9 mouse cellular contexts compared by ENCODE assay signal in the genomic region with DNA sequence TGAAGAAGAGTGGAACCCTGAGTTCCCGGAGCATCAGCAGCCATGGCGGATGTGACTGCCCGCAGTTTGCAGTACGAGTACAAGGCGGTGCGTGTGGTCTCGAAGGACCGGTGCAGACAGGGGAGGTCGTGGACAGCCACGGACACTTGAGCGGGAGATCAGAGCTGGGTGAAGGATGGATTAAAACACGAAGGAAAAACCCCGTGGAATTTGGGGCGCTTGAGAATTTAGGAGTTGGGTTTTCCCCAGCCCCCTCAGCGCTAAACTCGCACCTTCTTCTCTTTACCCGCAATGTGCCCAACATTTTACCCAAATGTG. TPM values are rescaled to one million over a fixed set of nuclear protein-coding genes. Genes with fewer than 3 reads are reported as not detected.
DNase-seq lines count a peak whose midpoint lies in the region; ATAC-seq and TF ChIP-seq lines count a peak whose summit lies in the region.
"Had no signal": no experiment of that assay in that cellular context is flagged by ENCODE, and none has a peak within 500 bp of the region (broad histone marks: within the 10 kb centered on the region; RNA-seq: fewer than 3 reads in every experiment).

No protein-coding gene starts in this region.

- H3K27ac ChIP-seq in kidney, adult 2 months (ENCODE audit: insufficient read depth, low read depth, low read length), result peak overlapping the region; percentile 82
- 0 out of 2 replicates have a peak overlapping the region, but pooled peaks have one; percentile 22 for H3K27ac ChIP-seq in bone marrow macrophage, adult 2 months (ENCODE audit: insufficient read depth, low read depth, low read length)
- peak overlapping the region; percentile 13; the same call in 1 of the 2 replicates for H3K27ac ChIP-seq in hindbrain, embryonic 12.5 days
- H3K27ac ChIP-seq in midbrain, embryonic 12.5 days (replicated peaks), result peak overlapping the region; percentile 58; the same call in 1 of the 2 replicates

- no peaks in the 10 kb centered on the region for H3K9me3 ChIP-seq in hindbrain, embryonic 12.5 days (replicated peaks)
- H3K9me3 ChIP-seq in midbrain, embryonic 12.5 days, result no peaks in the 10 kb centered on the region

- H3K4me1 ChIP-seq in kidney, adult 2 months (ENCODE audit: control insufficient read depth, insufficient read depth, low read length), result peaks cover 6% of the 10 kb centered on the region; the same call in 1 of the 2 replicates
- peaks cover 6% of the 10 kb centered on the region for H3K4me1 ChIP-seq in bone marrow macrophage, adult 2 months (ENCODE audit: control insufficient read depth, insufficient read depth, low read length)
- H3K4me1 ChIP-seq in hindbrain, embryonic 12.5 days, result peaks cover 13% of the 10 kb centered on the region
- H3K4me1 ChIP-seq in midbrain, embryonic 12.5 days, result peaks cover 15% of the 10 kb centered on the region

- no peaks in the 10 kb centered on the region for H3K27me3 ChIP-seq in kidney, adult 2 months (replicated peaks; ENCODE audit: control insufficient read depth, insufficient read depth, low read length)
- H3K27me3 ChIP-seq in hindbrain, embryonic 12.5 days, result no peaks in the 10 kb centered on the region
- H3K27me3 ChIP-seq in midbrain, embryonic 12.5 days, result no peaks in the 10 kb centered on the region
- H3K27me3 ChIP-seq: Patski had no signal

- no peak for DNase-seq in kidney, adult 2 months
- no peak for DNase-seq in kidney, adult 11 months
- no peak for DNase-seq in ovary, adult 18-20 months (ENCODE audit: low spot score)
- DNase-seq in urinary bladder, postnatal 14 days (ENCODE audit: low spot score), result no peak
- no peak for DNase-seq in spleen, postnatal 36 days (ENCODE audit: low spot score in 2 of 2)

- H3K4me3 ChIP-seq in kidney, adult 2 months (ENCODE audit: insufficient read depth, low read depth, low read length), result peak overlapping the region; percentile 94
- peak overlapping the region; percentile 69 for H3K4me3 ChIP-seq in bone marrow macrophage, adult 2 months (ENCODE audit: insufficient read depth, low read length)
- H3K4me3 ChIP-seq in hindbrain, embryonic 12.5 days, result peak overlapping the region; percentile 56
- H3K4me3 ChIP-seq in midbrain, embryonic 12.5 days, result peak overlapping the region; percentile 87

- peak overlapping the region; percentile 68 for H3K9ac ChIP-seq in hindbrain, embryonic 12.5 days
- peak overlapping the region; percentile 79 for H3K9ac ChIP-seq in midbrain, embryonic 12.5 days (replicated peaks)

- peaks cover 2% of the 10 kb centered on the region; the same call in 1 of the 2 replicates for H3K36me3 ChIP-seq in kidney, adult 2 months (ENCODE audit: control insufficient read depth, insufficient read depth, low read length)
- peaks cover 30% of the 10 kb centered on the region for H3K36me3 ChIP-seq in hindbrain, embryonic 12.5 days
- peaks cover 31% of the 10 kb centered on the region for H3K36me3 ChIP-seq in midbrain, embryonic 12.5 days

- TF ChIP-seq CTCF in kidney, adult 2 months (conservative IDR thresholded peaks at IDR 0.05; ENCODE audit: insufficient read depth, insufficient read length, low read depth, low read length), result no peak
- TF ChIP-seq CTCF in bone marrow macrophage, adult 2 months (IDR thresholded peaks at IDR 0.05; ENCODE audit: low read depth, low read length), result no peak

- under 1% methylated on average over 17 of the region's 17 CpGs for WGBS in kidney, adult 2 months
- WGBS in hindbrain, embryonic 12.5 days, result 0% methylated on average over 17 of the region's 17 CpGs
- WGBS in midbrain, embryonic 12.5 days, result 0% methylated on average over 17 of the region's 17 CpGs

- TF ChIP-seq POLR2A in kidney, adult 2 months (IDR thresholded peaks at IDR 0.05; ENCODE audit: low read depth, low read length), result no peak
- TF ChIP-seq POLR2A in bone marrow macrophage, adult 2 months (IDR thresholded peaks at IDR 0.05; ENCODE audit: borderline replicate concordance, low read depth, low read length), result no peak

- no peak; the same call in 1 of the 2 replicates for ATAC-seq in hindbrain, embryonic 12.5 days (ENCODE audit: low FRiP score)
- no peak for ATAC-seq in midbrain, embryonic 12.5 days (ENCODE audit: low FRiP score, low read depth)

- H3K4me2 ChIP-seq in hindbrain, embryonic 12.5 days (replicated peaks), result peak overlapping the region; percentile 78
- H3K4me2 ChIP-seq in midbrain, embryonic 12.5 days (replicated peaks), result peak overlapping the region; percentile 86

RNA-seq across cellular contexts. Expression of a gene that starts 0.2 kb away (rescaled TPM):
- 45.9 and 46.8 TPM in 2 replicates for polyA plus RNA-seq in kidney, adult 2 months (2012; rRNA removed)
- 34.6 and 44.1 TPM in 2 replicates for polyA plus RNA-seq in bone marrow macrophage, adult 2 months (2012; ENCODE audit: insufficient read depth, insufficient read length, missing spikeins)
- polyA plus RNA-seq in hindbrain, embryonic 12.5 days (2016; fragmentation: Nextera tagmentation; extraction: Ambion mirVana), result 86.8 and 88.0 TPM in 2 replicates
- polyA plus RNA-seq in midbrain, embryonic 12.5 days (2016; fragmentation: Nextera tagmentation; extraction: Ambion mirVana), result 94.6 and 99.6 TPM in 2 replicates

RNA-seq across cellular contexts. Expression of a gene that starts 0.3 kb away (rescaled TPM):
- polyA plus RNA-seq in kidney, adult 2 months (2012; rRNA removed), result 2.8 TPM in 2 replicates
- polyA plus RNA-seq in bone marrow macrophage, adult 2 months (2012; ENCODE audit: insufficient read depth, insufficient read length, missing spikeins), result 1.9 and 2.0 TPM in 2 replicates
- 2.6 and 2.8 TPM in 2 replicates for polyA plus RNA-seq in hindbrain, embryonic 12.5 days (2016; fragmentation: Nextera tagmentation; extraction: Ambion mirVana)
- polyA plus RNA-seq in midbrain, embryonic 12.5 days (2016; fragmentation: Nextera tagmentation; extraction: Ambion mirVana), result 2.6 TPM in 2 replicates

RNA-seq across cellular contexts. Expression of a gene that starts 39.2 kb away (rescaled TPM):
- 101 and 114 TPM in 2 replicates for polyA plus RNA-seq in kidney, adult 2 months (2012; rRNA removed)
- polyA plus RNA-seq in bone marrow macrophage, adult 2 months (2012; ENCODE audit: insufficient read depth, insufficient read length, missing spikeins), result 44.6 and 48.8 TPM in 2 replicates
- 54.7 and 56.2 TPM in 2 replicates for polyA plus RNA-seq in hindbrain, embryonic 12.5 days (2016; fragmentation: Nextera tagmentation; extraction: Ambion mirVana)
- 53.7 and 59.2 TPM in 2 replicates for polyA plus RNA-seq in midbrain, embryonic 12.5 days (2016; fragmentation: Nextera tagmentation; extraction: Ambion mirVana)

RNA-seq across cellular contexts. Expression of a gene that starts 39.3 kb away (rescaled TPM):
- 90.0 and 105 TPM in 2 replicates for polyA plus RNA-seq in kidney, adult 2 months (2012; rRNA removed)
- 41.6 and 46.2 TPM in 2 replicates for polyA plus RNA-seq in bone marrow macrophage, adult 2 months (2012; ENCODE audit: insufficient read depth, insufficient read length, missing spikeins)
- 41.1 and 41.3 TPM in 2 replicates for polyA plus RNA-seq in hindbrain, embryonic 12.5 days (2016; fragmentation: Nextera tagmentation; extraction: Ambion mirVana)
- polyA plus RNA-seq in midbrain, embryonic 12.5 days (2016; fragmentation: Nextera tagmentation; extraction: Ambion mirVana), result 36.4 and 39.3 TPM in 2 replicates

Comparison
In these comparisons a context has a peak if more than half of its experiments do, and no peak if none do; other contexts are left out.
1. H3K27ac ChIP-seq: peak in every context shown above with its lines; median percentile 82 in kidney, adult 2 months; 58 in midbrain, embryonic 12.5 days; 22 in bone marrow macrophage, adult 2 months; 13 in hindbrain, embryonic 12.5 days.